Mouse (Mus musculus) Patski (cell line): Measurements from ENCODE around the gene Olfr1427. TPM values are rescaled to one million over a fixed set of nuclear protein-coding genes. Genes with fewer than 3 reads are reported as not detected.
"Not testable (repeated sequence)": the region's sequence is repeated elsewhere in the genome, so short reads cannot be mapped to it uniquely, and the experiment has no call there.

Experiments
- ATAC-seq: fragments of 100-300 bp; one replicate; pipeline ENCODE4 v1.8.0; 2021
- CTCF ChIA-PET: fragments of 350-600 bp; sonication (Branson Sonifier 250); formaldehyde crosslinking; loops from one replicate; lab custom pipeline; 2022; ENCODE audit warnings: inconsistent platforms; lab: Charles Lee
- POLR2A ChIA-PET: fragments of 350-600 bp; sonication (Branson Sonifier 250); formaldehyde crosslinking; loops from one replicate; lab custom pipeline; 2022; ENCODE audit warnings: antibody characterized with exemption, inconsistent platforms; lab: Charles Lee
- DNase-seq: peaks from one replicate; pipeline ENCODE4 v3.0.0-alpha.2; 2011; ENCODE audit warnings: low read depth, low spot score
- H3K27me3 ChIP-seq: fragments of 371-371 bp; one replicate; pipeline ENCODE4 v1.5.1; 2021
- CTCF ChIP-seq: fragments of 100-300 bp; IDR thresholded peaks from one replicate; pipeline ENCODE4 v1.5.1; 2021
- in situ Hi-C: fragments of 300-500 bp; cut with MboI; formaldehyde crosslinking; loops from 3 replicates; pipeline ENCODE4 v1.11.1; 2018; ENCODE audit warnings: low pct_unique_long_range_greater_than_20kb, mixed read lengths
- polyA plus RNA-seq: library from polyadenylated mRNA; unstranded; gene quantifications from one replicate; pipeline ENCODE4 v1.2.3, GENCODE M21; 2021

Olfr1427 gene
- not detected for polyA plus RNA-seq

DNA sequence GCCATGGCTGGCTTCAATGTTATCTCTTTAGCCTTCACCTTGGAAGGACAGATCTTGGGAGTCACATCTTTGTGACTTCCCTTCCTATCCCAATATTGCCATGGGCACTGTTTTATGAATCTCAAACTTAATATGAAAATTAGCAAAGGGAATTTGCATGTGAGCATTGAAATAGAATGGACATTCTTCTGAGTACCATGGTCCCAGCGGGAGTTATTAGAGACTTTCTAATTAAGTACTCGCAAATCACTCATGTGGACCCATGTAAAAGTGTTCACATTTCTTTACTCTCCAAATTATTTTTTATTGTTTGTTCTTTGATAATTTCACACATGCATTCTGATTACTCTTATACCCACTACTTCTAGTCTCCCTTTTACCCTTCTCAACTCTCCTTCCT, at the start of gene Olfr1427:
Gene Olfr1427, minus strand, starts transcription at position 101 of the 400 bp plus-strand sequence.
- ChIA-PET CTCF (no interaction called here), POLR2A (no interaction called here)
- ATAC-seq (no peak), DNase-seq (no peak)
- H3K27me3 ChIP-seq, result peaks cover 3% of the 10 kb centered on the region
- in situ Hi-C loops, result no loop called here
- no peak for TF ChIP-seq CTCF

DNA sequence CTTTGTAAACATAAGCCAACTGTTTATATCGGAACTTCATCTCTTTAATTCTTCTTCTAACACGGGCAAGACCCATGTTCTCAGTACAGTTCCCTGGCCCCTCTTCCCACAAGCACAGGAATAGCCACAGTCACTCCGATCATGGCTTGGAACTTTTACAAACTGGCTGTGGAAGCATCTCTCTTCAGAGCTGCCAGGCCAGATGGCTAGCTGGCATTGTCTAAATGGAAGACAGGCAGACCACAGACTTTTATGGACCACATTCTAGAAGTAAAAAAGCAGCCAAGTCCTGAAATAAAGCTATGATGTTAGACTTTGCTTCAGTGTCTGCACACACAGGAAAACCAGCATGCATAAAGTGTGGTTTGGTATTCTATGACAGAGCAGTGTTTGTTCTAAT, 42.3 kb upstream of the Olfr1427 start:
- ATAC-seq, result no peak

DNA sequence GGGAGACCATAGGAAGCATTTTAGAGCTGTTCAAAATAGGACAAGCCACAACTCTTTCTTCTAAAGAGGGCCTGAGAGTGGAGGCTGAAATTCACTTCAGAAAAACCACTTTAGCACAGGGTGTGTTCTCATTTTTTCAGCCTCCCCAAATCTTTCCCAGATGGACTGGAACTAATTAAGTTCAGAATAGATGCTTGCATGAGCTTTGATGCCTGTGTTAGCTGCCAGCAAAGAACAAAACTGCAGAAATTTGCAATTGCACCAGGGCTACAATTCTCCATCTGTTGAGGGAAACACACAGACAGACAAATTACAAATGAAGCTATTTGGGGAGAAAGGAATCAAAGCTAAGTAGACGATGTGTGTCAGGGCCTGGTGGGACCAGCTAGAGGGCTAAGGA, 40.2 kb upstream of the Olfr1427 start:
- DNase-seq (no peak), ATAC-seq (no peak)
- no peak for TF ChIP-seq CTCF
- peaks cover 19% of the 10 kb centered on the region for H3K27me3 ChIP-seq
- ChIA-PET POLR2A (no interaction called here), CTCF (no interaction called here)
- in situ Hi-C loops, result no loop called here

More for the DNA sequence above, 42.3 kb upstream of the Olfr1427 start:
- in situ Hi-C loops, result no loop called here
- CTCF ChIA-PET, result interaction anchor here (1.0 to 1.9 kb wide), 3 partner anchors 9 to 11 kb away, joined by 4 to 7 read pairs (median 7); no protein-coding TSS in a partner anchor
- DNase-seq, result no peak
- peaks cover 13% of the 10 kb centered on the region for H3K27me3 ChIP-seq
- POLR2A ChIA-PET, result no interaction called here
- no peak for TF ChIP-seq CTCF

DNA sequence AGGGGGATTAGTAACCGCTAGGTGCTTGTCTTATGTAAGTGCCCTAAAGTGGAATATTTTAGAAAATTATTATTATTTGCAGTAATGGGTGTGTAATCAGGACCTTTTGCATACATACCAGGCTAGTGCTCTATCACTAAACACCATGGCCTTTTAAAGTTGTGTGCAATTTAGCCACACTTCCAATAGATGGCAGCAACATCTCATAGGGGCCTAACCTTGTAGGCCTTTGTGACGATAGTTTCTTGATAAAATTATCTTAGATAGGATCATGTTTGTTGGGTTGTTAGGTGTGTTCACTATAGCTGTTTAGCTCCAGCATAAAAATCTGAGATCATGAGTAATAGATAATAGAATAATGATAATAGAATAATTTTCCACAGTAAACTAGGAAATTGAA, 31.2 kb upstream of the Olfr1427 start:
- DNase-seq, result no peak
- H3K27me3 ChIP-seq, result peaks cover 17% of the 10 kb centered on the region
- ChIA-PET CTCF (interaction anchor here (0.6 to 1.9 kb wide), 7 partner anchors 10 to 367 kb away, joined by 3 to 7 read pairs (median 5); partner anchors contain the start of gene Dtx4), POLR2A (no interaction called here)
- peak; percentile 71 for ATAC-seq
- TF ChIP-seq CTCF, result peak; percentile 73
- in situ Hi-C loops, result loop anchor here (5.0 to 10.0 kb wide), 3 partner anchors 291 to 451 kb away; partner anchors contain the start of gene Pfpl

DNA sequence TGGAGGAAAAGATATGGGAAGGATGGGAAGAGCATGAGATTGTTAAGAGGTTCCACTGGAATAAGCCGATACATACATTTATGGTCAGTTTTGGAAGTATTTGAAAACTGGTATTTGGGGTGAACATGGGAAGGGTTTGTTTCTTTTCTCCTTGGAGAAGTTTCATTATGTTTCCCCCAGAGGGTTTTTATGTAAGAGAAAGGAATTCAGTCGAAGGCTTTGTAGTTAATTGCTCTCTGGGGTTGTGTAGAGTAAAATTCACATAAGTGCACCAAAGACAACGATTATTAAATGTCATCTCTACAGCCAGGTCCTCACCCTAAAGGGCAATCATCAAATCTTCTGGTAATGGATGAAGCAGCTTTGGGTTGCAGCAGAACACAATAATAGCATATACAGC, 20.0 kb upstream of the Olfr1427 start, which contains the start of gene Olfr76:
Gene Olfr76, minus strand, starts transcription at position 101 of the 400 bp plus-strand sequence.
- CTCF ChIA-PET, result interaction anchor here (1.4 to 1.6 kb wide), 2 partner anchors 18 to 31 kb away, joined by 3 to 5 read pairs; no protein-coding TSS in a partner anchor
- TF ChIP-seq CTCF, result no peak
- peaks cover 22% of the 10 kb centered on the region for H3K27me3 ChIP-seq
- POLR2A ChIA-PET, result no interaction called here
- DNase-seq (no peak), ATAC-seq (no peak)
- in situ Hi-C loops, result no loop called here

DNA sequence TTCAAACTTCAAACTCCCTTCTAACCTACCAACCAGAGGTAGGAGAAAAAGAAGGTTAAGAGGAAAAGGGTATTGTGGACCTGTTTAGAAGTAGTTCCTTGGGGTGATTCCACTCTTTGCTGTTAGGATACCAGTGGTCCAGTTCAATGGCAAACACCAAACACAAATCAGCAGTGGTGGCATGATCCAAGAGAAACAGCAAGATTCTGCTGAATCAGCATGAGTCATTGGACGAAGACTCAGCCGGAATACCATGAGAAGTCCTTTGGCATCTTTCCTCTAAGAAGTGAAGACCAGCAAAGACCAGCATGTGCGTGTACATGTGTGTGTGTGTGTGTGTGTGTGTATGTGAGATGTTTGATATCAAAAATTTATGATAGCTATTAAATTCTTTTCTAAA, 13.3 kb upstream of the Olfr1427 start:
- CTCF ChIA-PET, result no interaction called here
- ATAC-seq, result no peak
- H3K27me3 ChIP-seq, result peaks cover 21% of the 10 kb centered on the region
- no peak for TF ChIP-seq CTCF
- in situ Hi-C loops, result no loop called here
- POLR2A ChIA-PET, result no interaction called here
- no peak for DNase-seq

DNA sequence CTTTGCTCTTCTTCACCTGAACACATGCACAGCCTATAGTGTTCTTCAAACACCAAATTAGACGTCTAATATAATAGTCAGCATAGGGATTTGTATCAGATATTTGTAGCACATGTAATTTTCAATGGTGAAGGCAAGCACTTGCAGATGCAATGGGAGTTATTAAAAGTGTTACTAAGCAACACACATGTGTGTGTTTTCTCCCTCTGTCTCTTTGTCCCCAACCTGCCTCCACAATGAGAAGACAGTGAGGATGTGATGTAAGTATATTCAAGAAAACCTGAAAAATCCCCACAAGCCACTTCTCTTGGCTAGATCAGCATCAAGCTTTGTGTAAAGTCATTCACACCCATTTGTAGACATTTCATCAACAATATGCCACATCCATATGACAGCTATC, 12.7 kb upstream of the Olfr1427 start, which contains the start of gene Olfr1428:
Gene Olfr1428, minus strand, starts transcription at position 101 of the 400 bp plus-strand sequence.
- ChIA-PET CTCF (interaction anchor here (0.8 to 1.0 kb wide), 2 partner anchors 9 to 25 kb away, joined by 3 read pairs; no protein-coding TSS in a partner anchor), POLR2A (no interaction called here)
- no peak for DNase-seq
- no peak for TF ChIP-seq CTCF
- H3K27me3 ChIP-seq, result peaks cover 18% of the 10 kb centered on the region
- ATAC-seq, result no peak
- in situ Hi-C loops, result no loop called here

DNA sequence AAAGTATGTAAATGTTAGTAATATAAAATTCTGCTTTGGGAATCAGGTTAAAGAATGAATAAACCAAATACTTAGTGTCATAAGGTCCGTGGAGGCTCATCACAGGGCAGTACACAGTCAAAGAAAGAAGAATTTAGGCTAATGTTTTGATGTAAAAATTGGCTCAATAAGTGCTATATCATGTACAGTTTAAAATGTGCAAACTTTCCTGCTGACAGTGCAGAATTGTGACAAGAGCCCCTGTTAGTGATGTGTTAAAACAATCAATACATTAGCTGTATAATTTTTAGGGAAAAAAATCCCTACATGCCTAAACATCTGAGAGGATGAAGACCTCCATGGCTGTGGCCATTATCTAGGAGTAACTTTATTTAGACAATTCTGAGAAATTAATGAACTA, 10.7 kb upstream of the Olfr1427 start:
- CTCF ChIA-PET, result no interaction called here
- peaks cover 18% of the 10 kb centered on the region for H3K27me3 ChIP-seq
- no peak for ATAC-seq
- in situ Hi-C loops, result no loop called here
- no peak for DNase-seq
- no peak for TF ChIP-seq CTCF
- POLR2A ChIA-PET, result no interaction called here

DNA sequence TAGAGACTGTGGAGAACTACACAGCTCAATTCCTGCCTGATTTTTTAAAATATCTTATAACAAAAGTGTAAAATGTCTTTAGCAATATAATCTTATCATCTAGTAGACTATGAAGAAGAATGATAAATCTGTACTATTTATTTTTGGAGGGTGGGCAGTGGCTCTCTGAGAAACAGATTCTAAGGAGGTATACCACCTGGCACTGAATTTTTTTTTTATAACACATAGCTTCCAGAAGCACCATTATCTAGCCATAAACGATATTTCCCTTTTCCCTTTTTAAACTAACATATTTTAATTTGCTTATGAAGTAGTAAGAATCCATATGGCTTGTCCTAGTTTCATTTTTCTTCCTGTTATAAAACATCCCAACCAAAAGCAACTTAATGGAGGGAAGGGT, 1.4 kb upstream of the Olfr1427 start:
- in situ Hi-C loops, result no loop called here
- H3K27me3 ChIP-seq, result no peaks in the 10 kb centered on the region
- ATAC-seq (no peak), DNase-seq (no peak)
- ChIA-PET POLR2A (no interaction called here), CTCF (interaction anchor here (1.0 to 1.4 kb wide), 5 partner anchors 14 to 37 kb away, joined by 3 to 5 read pairs (median 3); partner anchors contain the start of gene Olfr76)
- TF ChIP-seq CTCF, result no peak

DNA sequence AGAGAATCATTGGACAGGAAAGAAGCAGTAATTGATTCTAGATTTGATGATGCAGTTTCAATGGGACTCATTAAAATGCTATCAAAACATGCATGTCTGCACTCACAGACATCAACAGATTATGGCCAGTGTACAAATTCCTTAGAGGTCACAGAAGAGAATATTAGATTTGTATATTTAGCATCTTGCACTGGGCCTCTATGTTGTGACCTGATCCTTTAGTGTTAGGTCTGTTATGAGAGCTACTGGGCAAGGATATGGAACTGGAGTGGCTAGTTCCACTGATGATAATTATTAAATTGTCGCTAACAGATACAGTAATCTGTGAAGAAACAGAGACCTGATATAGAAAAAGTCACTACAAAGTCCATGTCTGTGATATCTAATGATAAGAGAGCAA, 11.2 kb downstream of the Olfr1427 start, which contains the start of gene Olfr1426:
Gene Olfr1426, minus strand, starts transcription at position 101 of the 400 bp plus-strand sequence.
- ATAC-seq, result no peak
- no peak for DNase-seq
- in situ Hi-C loops, result no loop called here
- H3K27me3 ChIP-seq, result peaks cover 17% of the 10 kb centered on the region
- POLR2A ChIA-PET, result no interaction called here
- TF ChIP-seq CTCF, result no peak
- CTCF ChIA-PET, result no interaction called here

DNA sequence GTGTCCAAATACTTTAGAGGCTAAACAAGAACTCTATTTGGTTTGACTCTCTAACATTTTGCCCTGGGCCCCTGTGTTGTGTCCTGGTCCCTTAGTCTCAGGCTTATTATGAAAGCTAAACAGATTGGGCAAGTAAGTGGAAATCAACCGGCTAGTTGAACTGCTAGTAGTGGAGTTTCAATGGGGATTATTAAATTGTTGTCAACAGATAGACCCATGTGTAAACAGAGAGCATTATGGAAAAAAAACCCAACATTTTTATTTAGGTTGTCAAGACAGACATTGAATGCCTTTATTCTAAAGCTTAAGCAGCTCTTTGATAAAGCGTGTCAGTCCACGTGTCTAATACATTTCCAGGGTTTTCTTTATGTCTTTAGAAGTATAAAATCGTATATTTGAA, 25.5 kb downstream of the Olfr1427 start, which contains the start of gene Olfr1425:
Gene Olfr1425, minus strand, starts transcription at position 101 of the 400 bp plus-strand sequence.
- POLR2A ChIA-PET, DNase-seq, H3K27me3 ChIP-seq, in situ Hi-C loops, ATAC-seq, CTCF ChIA-PET: not testable (repeated sequence)

DNA sequence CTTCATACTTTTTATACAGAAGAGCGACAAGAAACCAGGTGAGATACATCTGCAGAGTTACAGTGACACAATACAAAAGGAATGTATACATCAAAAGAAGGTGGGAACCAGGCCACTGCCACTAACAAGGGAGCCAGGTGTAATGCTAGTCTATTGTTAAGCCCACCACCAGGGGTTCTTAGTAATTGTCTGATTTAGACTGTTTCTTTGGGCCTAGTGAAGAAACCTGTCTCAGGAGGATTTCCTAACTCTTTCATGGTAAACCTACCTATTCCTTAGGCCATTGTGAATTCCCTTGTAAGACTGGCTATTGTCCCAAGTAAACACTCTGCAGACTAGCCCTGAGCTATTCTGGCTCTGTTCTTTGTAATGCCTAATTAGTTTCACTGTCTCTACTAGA, 33.6 kb downstream of the Olfr1427 start:
- CTCF ChIA-PET, in situ Hi-C loops, ATAC-seq, POLR2A ChIA-PET, H3K27me3 ChIP-seq: not testable (repeated sequence)
- peak; percentile 2 for DNase-seq

DNA sequence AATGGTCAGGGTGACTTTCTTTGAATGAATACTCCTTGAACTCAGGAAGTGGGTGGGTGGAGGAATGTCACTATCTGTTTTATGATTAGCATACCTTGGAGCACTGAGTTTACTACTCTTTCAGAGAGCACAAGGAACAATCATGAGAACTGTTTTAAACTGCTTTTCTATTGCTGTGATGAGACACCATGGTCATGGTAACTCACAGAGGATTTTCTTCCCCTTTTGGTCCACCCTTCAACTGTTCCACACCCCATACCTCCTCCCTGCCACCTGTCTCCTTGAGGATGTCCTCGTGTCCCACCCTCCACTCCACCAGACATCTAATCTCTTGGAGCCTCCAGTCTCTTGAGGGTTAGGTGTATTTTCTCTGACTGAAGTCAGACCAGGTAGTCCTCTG, 35.3 kb downstream of the Olfr1427 start:
- ATAC-seq, in situ Hi-C loops, H3K27me3 ChIP-seq, CTCF ChIA-PET, DNase-seq, POLR2A ChIA-PET: not testable (repeated sequence)

DNA sequence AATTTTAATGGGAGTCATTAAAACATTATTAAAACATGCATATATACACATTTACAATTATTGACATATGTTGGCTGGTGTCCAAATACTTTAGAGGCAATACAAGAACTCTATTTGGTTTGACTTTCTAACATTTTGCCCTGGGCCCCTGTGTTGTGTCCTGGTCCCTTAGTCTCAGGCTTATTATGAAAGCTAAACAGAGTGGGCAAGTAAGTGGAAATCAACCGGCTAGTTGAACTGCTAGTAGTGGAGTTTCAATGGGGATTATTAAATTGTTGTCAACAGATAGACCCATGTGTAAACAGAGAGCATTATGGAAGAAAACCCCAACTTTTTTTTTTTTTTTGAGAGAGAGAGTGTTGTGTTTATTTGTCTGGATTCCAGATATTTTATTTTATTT, 40.6 kb downstream of the Olfr1427 start, which contains the start of gene Olfr1424:
Gene Olfr1424, minus strand, starts transcription at position 101 of the 400 bp plus-strand sequence.
- DNase-seq, POLR2A ChIA-PET, ATAC-seq, in situ Hi-C loops, H3K27me3 ChIP-seq, CTCF ChIA-PET: not testable (repeated sequence)
